Mouse (Mus musculus) frontal cortex, adult (tissue): ENCODE data around the gene St6gal1.
A peak's percentile ranks its signal among the peaks of the same experiment; 100 is the strongest.

ENCODE experiments used
- ATAC-seq: cut with Nextera tagmentation; 2 replicates; pipeline ENCODE4 v1.9.2; 2017; ENCODE audit warnings: mild to moderate bottlenecking, moderate library complexity, mixed read lengths; ENCODE audit not compliant: low TSS enrichment

St6gal1 gene

DNA sequence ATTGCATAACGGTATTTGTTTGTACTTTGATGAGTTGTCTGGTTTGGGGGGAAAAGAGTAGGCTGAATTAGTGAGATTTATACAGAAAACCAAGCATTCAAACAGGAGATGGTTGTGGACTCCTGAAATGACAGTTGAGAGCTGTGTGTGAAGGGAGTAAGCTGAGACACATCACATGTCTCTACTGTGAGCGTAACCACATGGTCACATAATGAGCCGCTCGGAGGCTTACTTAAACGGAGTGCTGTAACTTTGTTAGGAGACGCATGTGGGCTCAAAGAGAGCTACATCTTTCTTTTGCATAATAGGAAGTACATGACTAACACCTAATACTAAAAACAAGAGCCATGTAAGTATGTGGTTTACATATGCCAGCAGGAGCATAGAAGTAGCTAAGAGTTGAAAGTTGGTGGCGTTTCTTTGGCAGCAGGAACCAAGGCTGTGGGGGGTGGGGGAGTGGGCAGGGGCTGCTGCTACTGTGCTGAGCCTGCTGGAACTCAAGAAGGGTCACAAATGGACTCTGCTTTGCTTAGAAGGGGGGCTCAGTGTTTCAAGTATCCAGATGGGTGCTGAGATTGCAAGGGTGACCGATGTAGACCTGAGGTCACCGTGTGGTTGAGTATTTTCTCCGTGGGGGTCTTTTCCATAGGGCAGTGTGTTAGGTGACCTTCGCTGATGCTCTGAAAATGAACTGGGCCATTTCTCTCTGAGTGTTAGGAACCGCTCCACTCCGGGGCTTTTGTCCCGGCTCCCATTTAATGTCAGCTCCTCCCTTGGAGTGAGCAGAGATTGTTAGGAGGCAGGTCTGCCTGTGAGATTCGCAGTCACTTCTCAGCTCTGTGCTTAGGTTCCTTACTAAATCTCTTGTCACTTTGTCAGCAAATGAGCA, 26.3 kb downstream of the St6gal1 start:
- ATAC-seq: peak; percentile 26

DNA sequence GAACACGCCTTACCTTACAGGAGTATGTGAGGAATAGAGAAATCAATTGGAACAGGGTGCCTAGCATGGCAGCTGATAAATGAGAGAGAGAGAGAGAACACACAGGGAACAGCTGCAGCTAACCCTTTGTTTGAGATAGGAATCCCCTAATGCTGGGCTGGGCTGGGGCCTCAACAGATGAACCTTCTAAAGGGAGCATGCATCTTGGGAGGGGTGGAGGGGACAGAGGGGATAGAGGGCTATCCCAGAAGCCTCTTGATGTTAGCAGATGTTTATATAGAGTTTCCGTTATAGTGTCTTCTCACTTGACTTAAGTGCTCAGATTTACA, 26.9 kb downstream of the St6gal1 start:
- no peak for ATAC-seq

DNA sequence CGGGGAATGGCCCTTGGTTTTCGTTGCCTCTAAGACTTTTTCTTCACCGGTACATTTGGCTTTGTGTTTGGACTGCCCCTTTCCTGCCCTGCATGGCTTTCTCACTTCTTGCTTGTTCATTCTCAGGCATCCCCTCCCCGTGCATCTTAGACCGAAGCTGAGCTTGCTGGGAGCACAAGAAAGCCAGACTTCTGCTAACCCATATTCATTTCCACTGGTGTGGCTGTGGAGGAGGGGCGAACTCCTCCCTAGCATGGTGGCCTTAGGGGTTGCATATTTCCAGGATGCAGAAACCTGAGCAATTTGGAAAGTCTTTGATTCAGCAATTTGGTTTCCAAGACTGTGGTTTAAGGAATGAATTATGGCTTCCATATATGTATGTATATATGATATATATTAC, 29.1 kb downstream of the St6gal1 start:
- no peak for ATAC-seq

- ATAC-seq: no peak
Observed at GRCm38 (mm10) chr16:23254062-23254461, 29.5 kb downstream of the St6gal1 start.

GRCm38 (mm10) chr16:23256638-23257037, 32.1 kb downstream of the St6gal1 start:
- ATAC-seq: no peak

DNA sequence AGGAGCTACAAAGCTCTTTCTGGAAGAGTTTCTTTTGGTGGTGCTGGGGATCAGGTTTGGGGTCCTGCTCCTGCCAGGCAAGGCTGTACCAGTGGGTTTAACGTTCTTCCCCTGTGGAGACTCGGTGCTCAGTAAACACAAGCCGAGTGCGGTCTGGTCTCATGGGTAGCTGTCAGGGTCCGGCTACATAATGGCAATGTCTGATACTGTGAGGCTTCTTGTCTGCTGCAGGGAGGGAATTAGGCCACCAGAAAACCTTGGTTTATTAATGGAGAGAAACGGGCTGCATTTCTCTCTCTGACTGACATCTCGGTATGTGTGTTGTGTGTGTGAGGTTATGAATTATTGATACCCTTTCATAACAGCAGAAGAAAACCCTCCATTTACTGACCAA, 33.9 kb downstream of the St6gal1 start:
- ATAC-seq: no peak

DNA sequence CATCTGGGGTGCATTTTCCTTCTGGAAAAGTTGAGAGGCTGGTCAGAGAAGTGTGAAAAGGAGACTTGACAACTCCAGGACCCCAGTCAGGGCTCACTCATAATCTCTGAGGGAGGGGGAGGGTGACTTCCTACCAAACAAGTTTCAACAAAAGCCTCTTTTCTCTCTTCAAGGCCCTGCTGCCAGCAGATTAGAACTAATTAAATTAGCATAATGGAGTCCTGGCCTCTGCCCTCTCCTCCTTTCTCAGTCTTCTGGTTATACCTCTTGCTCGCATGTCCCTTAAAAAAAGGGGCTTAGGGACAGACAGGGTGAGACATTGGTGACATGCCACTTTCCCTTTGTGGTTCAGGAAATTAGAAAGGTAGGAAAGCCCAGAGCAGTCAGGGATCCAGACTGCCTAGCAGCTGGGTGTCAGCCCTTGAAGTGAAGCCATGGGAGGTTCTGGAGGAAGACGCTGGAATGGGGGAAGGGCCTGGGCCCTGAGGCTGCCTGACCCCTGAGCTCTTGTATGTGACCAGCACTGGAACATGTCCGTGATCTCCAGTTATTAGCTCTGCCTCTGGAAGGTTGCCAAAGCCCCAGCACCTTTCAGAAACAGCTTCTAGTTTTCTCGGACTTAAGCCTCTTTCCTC, 34.4 kb downstream of the St6gal1 start:
- ATAC-seq: peak; percentile 27; the same call in 1 of the 2 replicates

DNA sequence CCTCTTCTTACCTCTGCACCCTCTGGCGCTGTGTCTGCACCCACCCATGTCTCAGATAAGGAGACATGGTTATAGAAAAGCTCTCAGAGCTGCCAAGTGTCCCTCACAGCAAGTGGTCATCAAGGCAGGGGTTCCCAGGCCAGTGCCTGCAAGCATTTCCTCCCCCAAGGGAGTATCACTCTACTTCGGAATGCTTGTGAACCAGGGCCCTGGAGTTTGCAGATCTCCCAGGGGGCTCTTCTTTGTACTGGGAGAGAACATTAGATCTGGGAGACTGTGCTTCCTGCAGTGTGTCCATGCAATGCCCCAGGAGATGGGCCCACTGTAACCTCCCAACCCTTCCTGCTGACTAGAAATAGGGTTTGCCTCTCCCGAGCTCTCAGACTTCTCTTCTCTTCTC, 35.0 kb downstream of the St6gal1 start:
- ATAC-seq: no peak

- no peak for ATAC-seq
Observed at GRCm38 (mm10) chr16:23262131-23262768, 37.7 kb downstream of the St6gal1 start.

DNA sequence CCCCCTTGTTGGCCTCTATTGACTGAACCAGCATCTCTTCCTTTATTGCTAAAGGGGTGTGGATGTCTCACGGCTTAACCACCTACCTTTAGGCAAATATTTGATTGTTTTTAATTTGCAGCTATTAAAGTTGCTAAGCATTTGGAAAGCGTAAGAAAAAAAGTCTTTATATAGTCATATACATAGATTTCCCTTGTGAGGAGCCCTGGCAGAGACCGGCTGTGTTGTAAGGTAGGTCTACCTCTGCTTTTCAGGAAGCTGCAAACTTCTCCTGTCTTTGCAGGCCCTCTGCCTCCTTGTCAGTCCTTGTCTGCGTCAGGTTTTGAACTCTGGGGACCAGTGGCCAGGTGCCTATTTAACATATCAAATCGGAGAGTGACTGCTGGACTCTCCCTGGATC, 38.3 kb downstream of the St6gal1 start:
- ATAC-seq: no peak

DNA sequence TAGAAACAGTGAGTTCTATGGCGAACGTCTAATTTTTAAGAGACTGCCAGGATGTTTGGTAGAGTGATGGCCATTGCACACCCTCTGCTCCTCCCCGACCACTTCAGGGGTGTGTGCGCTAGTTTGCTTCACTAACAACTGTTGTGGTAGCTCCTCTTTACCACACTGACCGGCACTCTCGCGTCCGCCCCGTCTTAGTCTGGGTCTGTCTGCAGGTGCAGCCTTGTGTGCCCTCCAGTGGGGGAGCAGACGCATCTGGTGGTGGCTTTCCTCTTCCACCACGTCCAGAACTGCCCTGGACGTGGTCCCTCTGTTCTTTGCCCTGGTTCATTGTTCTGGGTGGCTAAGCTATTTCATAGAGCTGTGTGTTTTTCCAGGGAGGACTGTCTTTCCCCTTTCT, 40.5 kb downstream of the St6gal1 start:
- ATAC-seq: peak; percentile 28; the same call in 1 of the 2 replicates

DNA sequence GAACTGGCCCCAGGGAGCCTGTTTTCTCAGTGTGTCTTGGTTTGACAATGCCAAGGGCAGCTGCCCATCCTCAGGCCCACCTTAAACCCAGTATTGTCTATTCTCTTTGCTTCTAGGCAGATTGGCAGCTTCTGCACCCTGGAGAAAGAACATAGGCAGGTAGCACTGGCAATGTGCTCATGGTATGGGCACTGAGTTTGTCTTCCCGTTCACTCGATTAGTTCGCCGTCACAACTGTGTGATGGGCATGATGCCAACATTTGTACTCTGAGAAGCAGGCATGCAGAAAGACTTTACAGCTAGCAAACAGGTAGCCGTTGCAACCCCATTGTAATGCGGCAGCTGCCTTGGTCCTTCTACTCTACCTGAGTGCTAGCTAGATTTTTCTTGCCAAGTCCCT, 40.9 kb downstream of the St6gal1 start:
- no peak for ATAC-seq

GRCm38 (mm10) chr16:23266293-23266692, 41.8 kb downstream of the St6gal1 start:
- no peak for ATAC-seq

GRCm38 (mm10) chr16:23266896-23267295, 42.4 kb downstream of the St6gal1 start:
- ATAC-seq: no peak

- no peak for ATAC-seq
Observed at GRCm38 (mm10) chr16:23268231-23268630, 43.7 kb downstream of the St6gal1 start.

DNA sequence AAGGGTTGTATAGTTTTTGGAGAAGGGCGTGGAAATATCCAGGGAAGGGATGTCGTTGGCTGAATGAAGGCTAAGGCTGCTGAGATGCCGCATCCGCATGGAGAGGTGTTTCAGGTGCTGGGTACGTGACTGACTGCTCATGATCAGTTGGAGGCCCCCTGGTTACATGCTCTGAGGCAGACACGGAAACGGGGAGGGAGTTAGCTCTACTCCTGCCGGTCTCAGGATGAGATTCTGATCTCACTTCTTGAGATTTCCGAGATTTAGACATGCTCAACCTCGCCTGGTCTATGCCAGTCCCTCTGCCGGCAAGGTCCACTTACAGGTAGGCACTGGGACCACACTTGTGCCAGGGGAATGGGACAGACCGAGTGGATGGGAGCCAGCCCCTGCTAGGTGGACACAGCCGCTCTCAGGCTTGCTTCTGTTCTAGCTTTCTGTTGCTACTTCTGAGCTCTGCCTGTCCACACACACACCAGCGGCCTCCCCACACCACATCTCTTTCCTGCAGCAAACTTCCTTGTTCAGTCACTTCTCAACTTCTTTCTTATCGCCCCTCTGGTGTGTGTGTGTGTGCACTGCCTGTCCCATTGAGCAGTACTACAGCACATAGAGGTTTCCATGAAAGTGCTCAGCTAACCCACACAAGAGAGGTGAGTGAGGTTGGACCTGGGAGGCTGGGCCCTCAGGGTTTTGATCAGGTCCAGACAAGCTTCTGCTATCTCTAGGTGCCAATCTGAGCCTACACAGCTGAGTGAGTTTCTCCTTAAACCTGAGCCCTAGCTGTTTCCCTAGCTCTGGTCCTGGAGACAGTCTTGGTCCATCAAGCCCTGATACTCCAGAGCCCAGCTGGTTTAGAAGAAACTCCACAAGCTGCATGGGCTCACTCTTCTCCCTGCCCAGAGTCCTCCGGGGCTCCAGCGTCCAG, 44.8 kb downstream of the St6gal1 start:
- no peak for ATAC-seq

DNA sequence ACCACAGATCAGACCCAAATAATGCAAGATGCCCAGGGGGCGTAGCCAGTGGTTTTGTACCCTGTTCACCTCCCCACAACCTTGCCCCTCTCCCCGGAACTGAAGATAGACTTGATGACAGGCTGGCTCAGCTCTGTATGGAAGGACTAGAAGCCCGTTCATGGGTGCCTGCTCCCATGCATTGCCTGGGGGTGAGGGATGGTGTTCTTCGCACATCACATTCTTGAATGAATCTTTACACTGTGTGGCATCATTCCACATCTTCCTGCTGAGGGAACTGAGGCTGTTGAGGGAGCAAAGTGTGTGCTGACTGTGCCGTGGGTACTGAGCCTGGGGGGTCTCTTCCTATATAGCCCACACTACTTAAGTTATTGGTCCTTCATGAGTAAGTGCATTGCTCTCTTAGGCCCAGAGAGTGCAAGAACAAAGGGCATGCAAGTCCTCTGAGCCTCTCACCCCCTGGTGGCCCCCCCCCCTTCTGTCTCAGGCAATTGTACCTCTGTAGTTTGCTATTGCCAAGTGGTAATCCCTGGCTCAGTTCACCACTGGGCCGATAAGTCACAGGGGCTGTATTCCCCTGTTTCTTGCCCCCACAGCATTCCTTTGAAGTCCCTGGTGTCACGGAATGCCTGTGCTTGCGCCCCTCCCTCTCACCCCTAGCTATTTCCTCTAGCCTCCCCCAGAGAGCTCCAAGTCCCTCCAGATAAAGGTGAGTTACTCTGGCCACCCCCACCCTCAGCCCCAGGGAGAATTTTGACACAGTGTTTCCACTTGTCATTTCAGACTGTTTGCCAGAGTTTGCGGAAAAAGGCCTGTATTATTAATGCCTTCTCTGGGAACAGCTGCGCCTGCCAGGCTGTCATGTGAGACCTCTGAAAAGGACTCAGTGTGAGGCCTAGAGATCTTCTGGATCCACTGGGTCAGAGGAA, 45.7 kb downstream of the St6gal1 start:
- 0 out of 2 replicates have a peak, but pooled peaks have one; percentile 31 for ATAC-seq

- no peak for ATAC-seq
Observed at GRCm38 (mm10) chr16:23270913-23271253, 46.3 kb downstream of the St6gal1 start.

GRCm38 (mm10) chr16:23271746-23272520, 47.4 kb downstream of the St6gal1 start:
- peak; percentile 42; the same call in 1 of the 2 replicates for ATAC-seq
